Mouse (Mus musculus): Measurements from ENCODE around the gene Myl10.

GRCm38 (mm10) chr5:136692784-136693183, at the start of gene Myl10:
- TF ChIP-seq POLR2A (IDR thresholded peaks at IDR 0.05; ENCODE audit: insufficient read depth, low read depth, low read length) (no peak), CTCF (IDR thresholded peaks at IDR 0.05; ENCODE audit: insufficient read depth, low read depth, low read length) (no peak)
